Mouse (Mus musculus) left cerebral cortex, adult 6 months (tissue): Measurements from ENCODE around the gene Snx8. TPM values are rescaled to one million over a fixed set of nuclear protein-coding genes. Genes with fewer than 3 reads are reported as not detected.

Experiments
- long read RNA-seq, 2 experiments: library from polyadenylated mRNA; unstranded; transcript quantifications; one replicate each; pipeline ENCODE4 v2.0.0; 2019 to 2020
- polyA plus RNA-seq: library from polyadenylated mRNA; unstranded; fragments of <200 nt; fragmentation: Nextera tagmentation; gene quantifications from 2 replicates; pipeline ENCODE4 v1.2.3, GENCODE M21; 2021

The Snx8 gene
- polyA plus RNA-seq: 6.0 and 7.4 TPM in 2 replicates
- long read RNA-seq, experiment 1, transcript Snx8-201 (11 exons, 2,627 nt): major isoform, 82 of 119 reads
- long read RNA-seq, experiment 1, partial matches to known transcripts: 10 of 119 reads
- long read RNA-seq, experiment 1, other reads (novel, unspliced or antisense): 27 of 119 reads
- long read RNA-seq, experiment 2, transcript Snx8-201 (11 exons, 2,627 nt): major isoform, 6 of 9 reads
- long read RNA-seq, experiment 2, partial matches to known transcripts: 1 of 9 reads
- long read RNA-seq, experiment 2, other reads (novel, unspliced or antisense): 2 of 9 reads

GRCm38 (mm10) chr5:140388588-140389576, at the start of gene Snx8:
Gene Snx8, minus strand, starts transcription at chr5:140389262.

GRCm38 (mm10) chr5:140418489-140419441, 29.7 kb upstream of the Snx8 start, which contains the start of gene Eif3b:
Gene Eif3b, plus strand, starts transcription at chr5:140419328.

GRCm38 (mm10) chr5:140331615-140332512, 57.2 kb downstream of the Snx8 start, which contains the start of gene Mrm2:
Gene Mrm2, minus strand, starts transcription at chr5:140331898.

GRCm38 (mm10) chr5:140321042-140321755, 67.9 kb downstream of the Snx8 start, which contains the start of the genes Mad1l1 and Nudt1:
Gene Mad1l1, minus strand, starts transcription at chr5:140321552.
Gene Nudt1, plus strand, starts transcription at chr5:140321656.

Other genes starting within 250 kb of the Snx8 start
- 6.6 and 8.8 TPM in 2 replicates for gene Mad1l1, start 67.7 kb downstream of the Snx8 start, polyA plus RNA-seq
- gene Nudt1, start 67.6 kb downstream of the Snx8 start, polyA plus RNA-seq: 13.0 and 13.6 TPM in 2 replicates
- gene Mrm2, start 57.4 kb downstream of the Snx8 start, polyA plus RNA-seq: 12.3 and 14.6 TPM in 2 replicates
- gene Eif3b, start 30.1 kb upstream of the Snx8 start, polyA plus RNA-seq: 14.2 and 55.0 TPM in 2 replicates
- gene Gm4869, start 56.4 kb upstream of the Snx8 start, polyA plus RNA-seq: not detected in 2 replicates
- 21.9 and 25.6 TPM in 2 replicates for gene Chst12, start 116.3 kb upstream of the Snx8 start, polyA plus RNA-seq
- gene Grifin, start 175.8 kb upstream of the Snx8 start, polyA plus RNA-seq: 0.61 and 0.83 TPM in 2 replicates
- 3.9 and 4.0 TPM in 2 replicates for gene Lfng, start 218.1 kb upstream of the Snx8 start, polyA plus RNA-seq